Mouse (Mus musculus) myocyte (in vitro differentiated cells): ENCODE measurements around the gene Trmt10a. TPM values are rescaled to one million over a fixed set of nuclear protein-coding genes. Genes with fewer than 3 reads are reported as not detected.

ENCODE experiments used
- H3K27me3 ChIP-seq: one replicate; pipeline ENCODE4 v1.6.1; 2011; ENCODE audit not compliant: control insufficient read depth, insufficient read depth, insufficient read length
- H3K36me3 ChIP-seq: one replicate; pipeline ENCODE4 v1.6.1; 2011; ENCODE audit not compliant: control insufficient read depth, insufficient read depth
- H3K4me2 ChIP-seq: one replicate; pipeline ENCODE4 v1.6.1; 2011; ENCODE audit warnings: low read depth, control low read depth
- H3K4me3 ChIP-seq: one replicate; pipeline ENCODE4 v1.5.1; 2011; ENCODE audit warnings: mild to moderate bottlenecking, control low read depth, moderate library complexity
- H3K79me2 ChIP-seq: one replicate; pipeline ENCODE4 v1.6.1; 2011; ENCODE audit not compliant: control insufficient read depth, insufficient read depth
- H3ac ChIP-seq: one replicate; pipeline ENCODE4 v1.6.1; 2011; ENCODE audit not compliant: control insufficient read depth, insufficient read length
- CEBPB ChIP-seq: IDR thresholded peaks from 2 replicates; pipeline ENCODE4 v1.6.1; 2011; ENCODE audit warnings: mild to moderate bottlenecking, moderate library complexity; ENCODE audit not compliant: poor library complexity, insufficient read depth, severe bottlenecking
- E2F4 ChIP-seq: IDR thresholded peaks from one replicate; pipeline ENCODE4 v1.6.1; 2011; ENCODE audit warnings: mild to moderate bottlenecking, control low read depth, moderate library complexity; ENCODE audit not compliant: insufficient read depth
- MAX ChIP-seq: IDR thresholded peaks from one replicate; pipeline ENCODE4 v1.6.1; 2011; ENCODE audit warnings: low read depth, mild to moderate bottlenecking, control low read depth
- MYOD1 ChIP-seq, 3 experiments: IDR thresholded peaks; one replicate each; pipeline ENCODE4 v1.6.1; 2011; ENCODE audit warnings: control low read depth in 2 of 3, low read depth in 2 of 3, mild to moderate bottlenecking in 2 of 3, moderate library complexity in 1 of 3; ENCODE audit not compliant: insufficient read length in 2 of 3, control insufficient read depth in 1 of 3
- MYOG ChIP-seq, 3 experiments: IDR thresholded peaks; one replicate each; pipeline ENCODE4 v1.6.1; 2011; ENCODE audit warnings: control low read depth in 2 of 3, low read depth in 2 of 3, mild to moderate bottlenecking in 2 of 3; ENCODE audit not compliant: insufficient read length in 2 of 3, control insufficient read depth in 1 of 3, insufficient read depth in 1 of 3
- POLR2A ChIP-seq: IDR thresholded peaks from one replicate; pipeline ENCODE4 v1.6.1; 2011; ENCODE audit warnings: low read depth, mild to moderate bottlenecking, control low read depth, moderate library complexity; ENCODE audit not compliant: insufficient read length
- POLR2AphosphoS2 ChIP-seq: IDR thresholded peaks from one replicate; pipeline ENCODE4 v1.6.1; 2011; ENCODE audit warnings: low read depth, control low read depth; ENCODE audit not compliant: insufficient read length
- REST ChIP-seq: IDR thresholded peaks from one replicate; pipeline ENCODE4 v1.6.1; 2011; ENCODE audit warnings: mild to moderate bottlenecking, control low read depth, moderate library complexity; ENCODE audit not compliant: insufficient read depth, insufficient read length
- SRF ChIP-seq: IDR thresholded peaks from one replicate; pipeline ENCODE4 v1.6.1; 2011; ENCODE audit warnings: low read depth; ENCODE audit not compliant: control insufficient read depth, insufficient read length
- TCF12 ChIP-seq: IDR thresholded peaks from one replicate; pipeline ENCODE4 v1.6.1; 2011; ENCODE audit warnings: mild to moderate bottlenecking, control low read depth; ENCODE audit not compliant: poor library complexity, insufficient read depth, severe bottlenecking
- TCF3 ChIP-seq: IDR thresholded peaks from one replicate; pipeline ENCODE4 v1.6.1; 2011; ENCODE audit warnings: low read depth, control low read depth; ENCODE audit not compliant: insufficient read length
- USF1 ChIP-seq: IDR thresholded peaks from one replicate; pipeline ENCODE4 v1.6.1; 2011; ENCODE audit warnings: low read depth, mild to moderate bottlenecking, control low read depth, moderate library complexity
- polyA plus RNA-seq: library from polyadenylated mRNA; unstranded; fragments of >200 nt; fragmentation: generic; extraction: Trizol; gene quantifications from one replicate; pipeline ENCODE4 v1.2.1, GENCODE M21; 2012; ENCODE audit warnings: missing spikeins

The Trmt10a gene
- polyA plus RNA-seq, 1 experiment: 6.3 TPM

DNA sequence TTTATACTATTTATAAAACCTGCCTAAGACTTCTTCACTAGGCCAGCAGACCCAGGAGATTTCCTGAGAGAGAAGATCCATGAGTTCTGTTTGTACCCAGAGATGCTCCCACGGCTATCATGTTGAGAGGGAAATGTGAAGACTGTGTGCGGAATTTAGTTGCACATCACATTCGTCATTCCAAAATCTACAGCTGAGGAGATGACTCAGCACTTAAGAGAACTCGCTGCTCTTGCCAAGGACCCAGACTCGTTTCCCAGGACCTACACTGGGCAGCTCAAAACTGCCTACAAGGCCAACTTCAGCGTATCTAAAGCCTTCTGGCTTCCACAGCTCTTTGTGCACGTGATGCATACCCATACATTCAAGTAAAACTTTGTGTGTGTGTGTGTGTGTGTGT is 49.0 kb downstream of the Trmt10a start:
- H3K79me2 ChIP-seq: no peaks in the 10 kb centered on the region
- no peak overlapping the region for H3K4me2 ChIP-seq
- H3K36me3 ChIP-seq: no peaks in the 10 kb centered on the region
- no peaks in the 10 kb centered on the region for H3K27me3 ChIP-seq
- H3ac ChIP-seq: no peak overlapping the region
- TF ChIP-seq CEBPB (peak; percentile 67; the same call in 1 of the 2 replicates), POLR2A (no peak)
- no peak overlapping the region for H3K4me3 ChIP-seq

DNA sequence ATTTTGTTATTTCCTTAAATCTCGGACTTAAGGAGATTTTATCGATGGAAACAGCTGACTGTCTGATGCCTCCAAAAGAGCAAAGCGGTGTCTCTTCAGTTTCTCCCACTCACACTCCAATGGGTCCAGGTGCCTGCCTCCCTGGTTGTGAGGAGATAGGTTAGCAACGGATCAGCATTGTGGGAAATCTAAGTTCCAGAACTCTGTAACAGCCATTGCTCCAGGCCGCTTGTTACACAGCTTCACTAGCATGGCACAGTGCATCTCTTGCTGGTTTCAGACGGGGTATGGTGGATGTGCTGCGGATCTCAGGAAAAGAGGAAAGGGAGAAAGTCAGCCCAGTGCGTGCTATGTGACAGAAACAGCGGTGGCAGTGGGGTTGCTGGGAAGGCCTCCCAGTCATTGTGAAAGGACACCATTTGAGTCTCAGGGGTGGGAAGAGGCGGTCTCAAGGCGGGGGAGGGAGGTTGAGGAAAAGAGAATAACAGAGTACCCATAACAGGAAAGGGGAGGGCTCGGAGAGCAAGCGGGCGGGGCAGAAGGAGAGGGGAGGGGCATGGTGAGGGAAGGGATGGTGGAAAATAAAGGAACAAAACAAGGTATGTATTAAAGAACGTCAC is 50.5 kb downstream of the Trmt10a start, which contains the start of gene 4930579F01Rik:
4930579F01Rik (minus strand) TSS at position 143 of the 620 bp plus-strand sequence.
- no peak within 1 kb of the TSS for H3K4me2 ChIP-seq
- H3K79me2 ChIP-seq: no peaks in the 10 kb centered on the region
- H3K36me3 ChIP-seq: no peaks in the 10 kb centered on the region
- no peak within 1 kb of the TSS for H3ac ChIP-seq
- TF ChIP-seq E2F4: no peak
- no peak for TF ChIP-seq SRF
- TF ChIP-seq POLR2AphosphoS2: no peak
- TF ChIP-seq REST: no peak
- TF ChIP-seq MYOD1 (IDR thresholded peaks at IDR 0.05; ENCODE audit: control insufficient read depth in 1 of 3, insufficient read length in 2 of 3, low read depth in 2 of 3): no peak
- TF ChIP-seq USF1: no peak
- TF ChIP-seq POLR2A: no peak
- no peak for TF ChIP-seq MAX
- TF ChIP-seq CEBPB: no peak
- no peak for TF ChIP-seq MYOG (IDR thresholded peaks at IDR 0.05; ENCODE audit: control insufficient read depth in 1 of 3, insufficient read depth in 1 of 3, insufficient read length in 2 of 3, low read depth in 2 of 3)
- TF ChIP-seq TCF3: no peak
- no peak for TF ChIP-seq TCF12
- no peaks in the 10 kb centered on the region for H3K27me3 ChIP-seq
- H3K4me3 ChIP-seq: no peak within 1 kb of the TSS

DNA sequence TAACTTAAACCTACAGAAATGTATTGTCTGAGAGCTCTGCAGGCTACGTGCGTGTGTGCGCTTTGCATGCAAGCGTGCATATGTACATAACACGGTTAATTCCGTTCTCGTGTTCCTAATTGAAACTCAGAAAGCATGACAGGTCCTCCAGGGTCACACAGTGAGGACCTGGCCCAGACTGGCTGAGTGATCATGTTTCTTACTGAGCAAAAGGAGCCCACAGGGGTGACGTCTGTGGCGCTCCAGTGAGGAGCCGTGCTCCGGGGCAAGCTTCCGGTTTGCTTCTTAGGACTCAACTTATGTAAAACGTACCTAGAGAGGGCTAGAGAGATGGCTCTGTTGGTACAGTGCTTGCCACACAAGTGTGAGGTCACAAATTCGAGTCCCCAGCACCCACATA is 53.8 kb downstream of the Trmt10a start:
- Histone ChIP-seq H3K4me2 (peak overlapping the region; percentile 83), H3ac (no peak overlapping the region), H3K79me2 (no peaks in the 10 kb centered on the region), H3K4me3 (no peak overlapping the region), H3K27me3 (peaks cover 5% of the 10 kb centered on the region), H3K36me3 (no peaks in the 10 kb centered on the region)
- TF ChIP-seq TCF3: no peak
- no peak for TF ChIP-seq POLR2A
- no peak for TF ChIP-seq TCF12
- TF ChIP-seq USF1: no peak
- no peak for TF ChIP-seq SRF
- no peak for TF ChIP-seq MYOD1 (IDR thresholded peaks at IDR 0.05; ENCODE audit: control insufficient read depth in 1 of 3, insufficient read length in 2 of 3, low read depth in 2 of 3)
- TF ChIP-seq MYOG (IDR thresholded peaks at IDR 0.05; ENCODE audit: control insufficient read depth in 1 of 3, insufficient read depth in 1 of 3, insufficient read length in 2 of 3, low read depth in 2 of 3): no peak
- no peak for TF ChIP-seq REST
- no peak for TF ChIP-seq E2F4
- no peak for TF ChIP-seq POLR2AphosphoS2
- no peak for TF ChIP-seq CEBPB
- no peak for TF ChIP-seq MAX

DNA sequence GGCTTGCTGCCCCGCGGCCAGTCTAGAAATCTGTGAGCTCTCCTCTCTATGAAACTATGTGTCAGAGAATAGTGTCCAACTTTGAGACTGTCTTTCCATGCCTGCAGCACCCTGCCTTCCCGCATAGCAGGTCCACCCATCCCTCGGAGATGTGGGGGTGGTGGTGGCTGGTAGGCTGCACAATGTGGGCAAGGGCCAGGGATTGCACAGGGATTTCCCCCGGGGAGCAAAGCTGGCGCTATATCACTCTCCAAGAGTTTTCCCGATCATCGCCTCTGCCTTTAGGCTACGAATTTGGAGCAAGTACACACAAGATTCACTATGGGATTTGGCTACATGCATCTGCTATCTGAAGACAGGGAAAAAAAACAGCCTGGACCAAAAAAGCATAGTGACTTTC is 54.3 kb downstream of the Trmt10a start:
- Histone ChIP-seq H3K79me2 (no peaks in the 10 kb centered on the region), H3K4me3 (no peak overlapping the region), H3K36me3 (no peaks in the 10 kb centered on the region), H3ac (no peak overlapping the region), H3K4me2 (peak overlapping the region; percentile 83), H3K27me3 (peaks cover 5% of the 10 kb centered on the region)
- TF ChIP-seq CEBPB (no peak), POLR2AphosphoS2 (no peak), REST (no peak), TCF12 (no peak), E2F4 (no peak), MYOD1 (IDR thresholded peaks at IDR 0.05; ENCODE audit: control insufficient read depth in 1 of 3, insufficient read length in 2 of 3, low read depth in 2 of 3) (no peak), POLR2A (no peak)

DNA sequence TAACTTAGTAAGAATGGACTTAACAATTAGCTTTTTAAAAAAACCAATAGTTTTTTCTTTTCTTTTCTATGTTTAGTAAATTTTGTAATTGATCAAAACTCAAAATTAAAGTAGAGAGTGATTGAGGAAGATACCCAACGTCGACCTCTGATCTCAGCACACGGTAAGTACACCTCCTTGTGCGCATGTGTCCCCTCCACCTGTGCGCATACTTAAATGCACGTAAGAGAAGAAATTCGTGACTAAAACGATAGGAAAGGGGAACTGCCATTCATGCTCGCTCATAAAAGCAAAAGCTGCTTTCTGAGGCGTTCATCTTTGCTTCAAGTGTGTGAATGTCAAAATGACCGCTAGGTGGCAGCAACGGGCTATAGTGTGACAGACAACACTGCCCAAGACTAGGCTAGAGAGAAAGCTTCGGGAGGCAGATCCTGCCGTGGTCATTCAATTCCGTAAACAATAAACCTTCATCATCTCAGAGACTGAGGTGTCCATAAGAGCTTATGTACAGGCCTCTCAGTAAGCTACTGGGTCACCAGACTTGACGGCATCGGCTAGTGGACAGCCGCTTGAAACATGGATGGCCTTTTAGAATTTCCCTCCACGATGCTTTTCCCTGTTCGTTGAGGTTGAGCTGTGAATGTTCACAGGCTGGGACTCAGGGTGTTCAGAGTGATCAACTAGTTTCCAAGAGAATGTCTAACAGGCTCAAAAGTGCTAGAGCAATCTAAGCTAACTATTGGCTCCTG is 54.9 kb downstream of the Trmt10a start:
- H3K27me3 ChIP-seq: peaks cover 5% of the 10 kb centered on the region
- H3K36me3 ChIP-seq: no peaks in the 10 kb centered on the region
- no peaks in the 10 kb centered on the region for H3K79me2 ChIP-seq
- no peak overlapping the region for H3K4me3 ChIP-seq
- peak overlapping the region; percentile 83 for H3K4me2 ChIP-seq
- no peak overlapping the region for H3ac ChIP-seq
- no peak for TF ChIP-seq TCF12
- no peak for TF ChIP-seq REST
- TF ChIP-seq USF1: no peak
